Mouse (Mus musculus) embryonic facial prominence, embryonic 13.5 days (tissue): ENCODE data around the gene Ncbp3. TPM values are rescaled to one million over a fixed set of nuclear protein-coding genes. Genes with fewer than 3 reads are reported as not detected.
A peak's percentile ranks its signal among the peaks of the same experiment; 100 is the strongest.

ENCODE experiments used
- ATAC-seq: fragments of 200-750 bp; cut with Nextera tagmentation; 2 replicates; pipeline ENCODE4 v1.8.0; 2017; ENCODE audit warnings: low read depth; ENCODE audit not compliant: insufficient number of reproducible peaks, insufficient read depth, low FRiP score, low TSS enrichment
- H3K27ac ChIP-seq: fragments of 300-500 bp; sonication (generic); 2 replicates; pipeline ENCODE4 v1.5.1; 2015; ENCODE audit warnings: moderate library complexity, mild to moderate bottlenecking, inconsistent platforms
- H3K27me3 ChIP-seq: fragments of 300-500 bp; sonication (generic); 2 replicates; pipeline ENCODE4 v1.6.1; 2015; ENCODE audit warnings: mild to moderate bottlenecking, inconsistent platforms
- H3K36me3 ChIP-seq: fragments of 300-500 bp; sonication (generic); 2 replicates; pipeline ENCODE4 v1.6.1; 2015; ENCODE audit warnings: mild to moderate bottlenecking, inconsistent platforms
- H3K4me1 ChIP-seq: fragments of 300-500 bp; sonication (generic); 2 replicates; pipeline ENCODE4 v1.6.1; 2015; ENCODE audit warnings: inconsistent platforms
- H3K4me2 ChIP-seq: fragments of 300-500 bp; sonication (generic); 2 replicates; pipeline ENCODE4 v1.6.1; 2015; ENCODE audit warnings: moderate library complexity, mild to moderate bottlenecking, inconsistent platforms
- H3K4me3 ChIP-seq: fragments of 300-500 bp; sonication (generic); 2 replicates; pipeline ENCODE4 v1.5.1; 2015; ENCODE audit warnings: mild to moderate bottlenecking, inconsistent platforms
- H3K9ac ChIP-seq: fragments of 300-500 bp; sonication (generic); 2 replicates; pipeline ENCODE4 v1.6.1; 2015; ENCODE audit warnings: mild to moderate bottlenecking, inconsistent platforms
- H3K9me3 ChIP-seq: fragments of 300-500 bp; sonication (generic); 2 replicates; pipeline ENCODE4 v1.6.1; 2016; ENCODE audit warnings: inconsistent platforms
- WGBS: fragments of 180-500 bp; shearing (Covaris S2); methylation state at CpG from one replicate; pipeline ENCODE4 v1.1.7; 2015; ENCODE audit warnings: mixed read lengths; 5-methylcytosine and 5-hydroxymethylcytosine counted together
- polyA plus RNA-seq: library from polyadenylated mRNA; unstranded; fragments of >200 nt; fragmentation: Nextera tagmentation; extraction: Ambion mirVana; gene quantifications from 2 replicates; pipeline ENCODE4 v1.2.1, GENCODE M21; 2015

Gene Ncbp3
- polyA plus RNA-seq, 1 experiment from 2014 or later, result 14.4 TPM

GRCm38 (mm10) chr11:73036077-73036476, 11.5 kb upstream of the Ncbp3 start:
- Histone ChIP-seq H3K27ac (no peak overlapping the region), H3K9me3 (no peaks in the 10 kb centered on the region), H3K9ac (no peak overlapping the region), H3K4me2 (no peak overlapping the region), H3K27me3 (no peaks in the 10 kb centered on the region), H3K36me3 (peaks cover 19% of the 10 kb centered on the region), H3K4me3 (no peak overlapping the region), H3K4me1 (peaks cover 7% of the 10 kb centered on the region; the same call in 1 of the 2 replicates)
- ATAC-seq, result no peak
- WGBS, result 80% methylated on average over 7 of the region's 7 CpGs

- H3K4me3 ChIP-seq, result no peak overlapping the region
- no peak overlapping the region for H3K27ac ChIP-seq
- ATAC-seq, result no peak
- H3K4me1 ChIP-seq, result no peaks in the 10 kb centered on the region
- H3K27me3 ChIP-seq, result no peaks in the 10 kb centered on the region
- H3K4me2 ChIP-seq, result no peak overlapping the region
- H3K9me3 ChIP-seq, result no peaks in the 10 kb centered on the region
- H3K36me3 ChIP-seq, result peaks cover 19% of the 10 kb centered on the region
- WGBS, result 56% methylated on average over 6 of the region's 6 CpGs
- no peak overlapping the region for H3K9ac ChIP-seq
These were observed 10.7 kb upstream of the Ncbp3 start for GRCm38 (mm10) chr11:73036889-73037288.

GRCm38 (mm10) chr11:73037691-73038090, 9.9 kb upstream of the Ncbp3 start:
- Histone ChIP-seq H3K4me3 (no peak overlapping the region), H3K4me2 (no peak overlapping the region), H3K9ac (no peak overlapping the region), H3K4me1 (no peaks in the 10 kb centered on the region), H3K9me3 (no peaks in the 10 kb centered on the region), H3K27ac (no peak overlapping the region), H3K36me3 (peaks cover 19% of the 10 kb centered on the region), H3K27me3 (no peaks in the 10 kb centered on the region)
- ATAC-seq, result 0 out of 2 replicates have a peak, but pooled peaks have one; percentile 39
- WGBS, result 85% methylated on average over 3 of the region's 3 CpGs

GRCm38 (mm10) chr11:73039102-73039799, 8.3 kb upstream of the Ncbp3 start:
- Histone ChIP-seq H3K27ac (no peak overlapping the region), H3K27me3 (no peaks in the 10 kb centered on the region), H3K4me1 (no peaks in the 10 kb centered on the region), H3K4me2 (no peak overlapping the region), H3K4me3 (no peak overlapping the region), H3K9me3 (no peaks in the 10 kb centered on the region), H3K36me3 (peaks cover 17% of the 10 kb centered on the region), H3K9ac (no peak overlapping the region)
- peak; percentile 27; the same call in 1 of the 2 replicates for ATAC-seq
- WGBS, result 52% methylated on average over 9 of the region's 9 CpGs

- no peak for ATAC-seq
- Histone ChIP-seq H3K9ac (no peak overlapping the region), H3K9me3 (no peaks in the 10 kb centered on the region), H3K27ac (no peak overlapping the region), H3K27me3 (no peaks in the 10 kb centered on the region), H3K4me1 (peaks cover 13% of the 10 kb centered on the region), H3K4me2 (no peak overlapping the region), H3K4me3 (no peak overlapping the region), H3K36me3 (peaks cover 6% of the 10 kb centered on the region; the same call in 1 of the 2 replicates)
- 51% methylated on average over 6 of the region's 6 CpGs for WGBS
These were observed 3.3 kb upstream of the Ncbp3 start for GRCm38 (mm10) chr11:73044229-73044755.

- no peak for ATAC-seq
- Histone ChIP-seq H3K27ac (no peak overlapping the region), H3K4me1 (peaks cover 18% of the 10 kb centered on the region), H3K36me3 (peaks cover 6% of the 10 kb centered on the region; the same call in 1 of the 2 replicates), H3K27me3 (no peaks in the 10 kb centered on the region), H3K4me2 (no peak overlapping the region), H3K4me3 (no peak overlapping the region), H3K9me3 (no peaks in the 10 kb centered on the region), H3K9ac (no peak overlapping the region)
- WGBS, result 78% methylated on average over 4 of the region's 4 CpGs
These were observed 2.8 kb upstream of the Ncbp3 start for GRCm38 (mm10) chr11:73044789-73045188.

GRCm38 (mm10) chr11:73048030-73048876, 670 bp downstream of the Ncbp3 start:
- 2% methylated on average over 55 of the region's 55 CpGs for WGBS
- peak; percentile 54 for ATAC-seq
- H3K27me3 ChIP-seq, result no peaks in the 10 kb centered on the region
- H3K36me3 ChIP-seq, result peaks cover 23% of the 10 kb centered on the region
- H3K4me3 ChIP-seq, result peak overlapping the region; percentile 92
- H3K9me3 ChIP-seq, result no peaks in the 10 kb centered on the region
- peak overlapping the region; percentile 77 for H3K4me2 ChIP-seq
- peaks cover 18% of the 10 kb centered on the region for H3K4me1 ChIP-seq
- H3K27ac ChIP-seq, result peak overlapping the region; percentile 87
- H3K9ac ChIP-seq, result peak overlapping the region; percentile 96

- peak overlapping the region; percentile 77 for H3K4me2 ChIP-seq
- under 1% methylated on average over 4 of the region's 4 CpGs for WGBS
- H3K4me1 ChIP-seq, result peaks cover 18% of the 10 kb centered on the region
- no peaks in the 10 kb centered on the region for H3K27me3 ChIP-seq
- peak overlapping the region; percentile 16; the same call in 1 of the 2 replicates for H3K27ac ChIP-seq
- H3K9me3 ChIP-seq, result no peaks in the 10 kb centered on the region
- ATAC-seq, result no peak
- H3K4me3 ChIP-seq, result peak overlapping the region; percentile 92
- H3K36me3 ChIP-seq, result peaks cover 33% of the 10 kb centered on the region
- peak overlapping the region; percentile 96; the same call in 1 of the 2 replicates for H3K9ac ChIP-seq
These were observed 1.8 kb downstream of the Ncbp3 start for GRCm38 (mm10) chr11:73049335-73049734.

- Histone ChIP-seq H3K36me3 (peaks cover 66% of the 10 kb centered on the region), H3K4me3 (no peak overlapping the region), H3K4me2 (no peak overlapping the region), H3K9ac (no peak overlapping the region), H3K9me3 (no peaks in the 10 kb centered on the region), H3K4me1 (peaks cover 13% of the 10 kb centered on the region), H3K27me3 (no peaks in the 10 kb centered on the region), H3K27ac (no peak overlapping the region)
- 90% methylated on average over 1 of the region's 1 CpGs for WGBS
- no peak for ATAC-seq
These were observed 5.2 kb downstream of the Ncbp3 start for GRCm38 (mm10) chr11:73052795-73053194.

- no peak for ATAC-seq
- Histone ChIP-seq H3K4me2 (no peak overlapping the region), H3K4me3 (no peak overlapping the region), H3K36me3 (peaks cover 74% of the 10 kb centered on the region), H3K27ac (no peak overlapping the region), H3K4me1 (no peaks in the 10 kb centered on the region), H3K27me3 (no peaks in the 10 kb centered on the region), H3K9me3 (no peaks in the 10 kb centered on the region), H3K9ac (no peak overlapping the region)
- 89% methylated on average over 5 of the region's 5 CpGs for WGBS
These were observed 10.1 kb downstream of the Ncbp3 start for GRCm38 (mm10) chr11:73057701-73058100.

- H3K27ac ChIP-seq, result no peak overlapping the region
- H3K4me1 ChIP-seq, result no peaks in the 10 kb centered on the region
- no peaks in the 10 kb centered on the region for H3K27me3 ChIP-seq
- 94% methylated on average over 3 of the region's 3 CpGs for WGBS
- H3K9ac ChIP-seq, result no peak overlapping the region
- no peaks in the 10 kb centered on the region for H3K9me3 ChIP-seq
- H3K36me3 ChIP-seq, result peaks cover 58% of the 10 kb centered on the region
- no peak for ATAC-seq
- no peak overlapping the region for H3K4me2 ChIP-seq
- H3K4me3 ChIP-seq, result no peak overlapping the region
These were observed 12.0 kb downstream of the Ncbp3 start for GRCm38 (mm10) chr11:73059630-73060029.
